Mouse (Mus musculus) liver, adult 2 months (tissue): ENCODE measurements around the gene Sprr2d.

Experiments used
- CTCF ChIP-seq: fragments of 200-500 bp; IDR thresholded peaks from 2 replicates; pipeline ENCODE4 v1.5.1; 2011; ENCODE audit warnings: low read depth, low read length, control low read depth
- POLR2A ChIP-seq: fragments of 200-500 bp; IDR thresholded peaks from 2 replicates; pipeline ENCODE4 v1.6.1; 2011; ENCODE audit warnings: low read length, control low read depth; ENCODE audit not compliant: insufficient read depth; ENCODE audit errors: extremely low read depth

DNA sequence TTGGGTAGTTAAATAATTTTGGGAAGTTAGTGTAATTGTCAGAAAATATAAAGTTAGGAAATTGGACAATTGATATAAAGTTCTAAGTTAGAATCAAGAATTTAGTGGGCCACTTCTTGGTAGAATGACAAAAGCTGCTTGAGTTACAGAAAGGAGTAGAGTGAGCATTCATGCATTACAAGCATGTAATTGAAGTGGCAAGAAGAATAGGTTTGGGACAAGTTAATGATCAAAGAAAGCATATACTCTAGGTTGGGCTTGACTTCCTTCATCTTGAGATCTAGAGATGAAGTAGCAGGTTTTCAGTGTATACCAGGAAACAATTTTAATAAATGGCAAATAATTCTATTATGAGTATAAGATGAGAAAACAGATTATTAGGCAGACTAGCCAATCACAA is 22.7 kb downstream of the Sprr2d start:
- TF ChIP-seq CTCF (no peak), POLR2A (no peak)
